Comparison of ENCODE assay signal across 29 mouse cellular contexts in the genomic region with DNA sequence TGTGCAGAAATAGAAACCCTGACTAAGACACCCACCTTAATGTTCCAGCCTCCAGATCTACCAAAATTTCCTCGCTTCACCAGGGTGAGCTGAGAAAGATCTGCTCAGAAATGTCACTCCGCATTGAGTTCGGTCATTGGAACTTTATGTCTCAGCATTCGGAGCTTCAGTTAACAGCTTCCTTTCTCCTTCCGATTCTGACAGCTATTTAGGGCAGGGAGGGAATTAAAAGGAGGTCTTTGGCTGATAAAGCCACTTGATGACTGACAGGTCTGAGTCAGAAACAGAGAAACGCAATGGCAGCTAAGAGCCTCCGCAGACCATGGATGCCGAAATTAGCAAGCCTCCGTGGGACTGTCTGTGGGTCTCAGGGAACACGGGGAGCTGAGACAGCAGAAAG.
DNase-seq lines count a peak whose midpoint lies in the region; ATAC-seq lines count a peak whose summit lies in the region.
"Had no signal": no experiment of that assay in that cellular context is flagged by ENCODE, and none has a peak within 500 bp of the region (broad histone marks: within the 10 kb centered on the region; RNA-seq: fewer than 3 reads in every experiment).

No protein-coding gene starts in this region.

- H3K4me1 ChIP-seq in heart, embryonic 13.5 days = peaks cover 18% of the 10 kb centered on the region
- H3K4me1 ChIP-seq: forebrain, embryonic 13.5 days; hindbrain, embryonic 12.5 days; intestine, embryonic 15.5 days; midbrain, embryonic 13.5 days had no signal

- peak; percentile 33 to 57 for DNase-seq in frontal cortex, adult 2 months (ENCODE audit: extremely low spot score in 1 of 2, low spot score in 1 of 2)
- DNase-seq in frontal cortex, postnatal 14 days (ENCODE audit: low spot score in 2 of 2) = no peak
- DNase-seq in heart, postnatal 10 days = no peak
- DNase-seq in layer of hippocampus, adult 18-20 months (ENCODE audit: low spot score in 2 of 2) = peak; percentile 9 to 22
- no peak for DNase-seq in layer of hippocampus, adult 8-10 months (ENCODE audit: low spot score in 2 of 2)
- DNase-seq in right cerebral cortex, adult 2 months (ENCODE audit: low spot score in 2 of 2) = peak; percentile 51 to 52
- no peak for DNase-seq in right cerebral cortex, postnatal 4 days
- DNase-seq: adrenal gland, adult 8-10 months; cerebellum, adult 8-10 months; cerebellum, postnatal 25 days; gastrocnemius, postnatal 14 days; kidney, adult 2 months; kidney, postnatal 36 days; layer of hippocampus, postnatal 36 days; liver; lung, adult 2 months; lung, postnatal 10 days; thymus, adult 2 months; thymus, postnatal 36 days had no signal

- intact Hi-C loops in heart, postnatal 10 days (cut with DNase I) = no loop called here

- H3K27me3 ChIP-seq in heart, embryonic 13.5 days (replicated peaks) = no peaks in the 10 kb centered on the region
- H3K27me3 ChIP-seq: forebrain, embryonic 13.5 days; hindbrain, embryonic 12.5 days; intestine, embryonic 15.5 days; midbrain, embryonic 13.5 days had no signal

- no peak for ATAC-seq in heart, embryonic 13.5 days (ENCODE audit: extremely low read depth, insufficient number of reproducible peaks, low FRiP score, low TSS enrichment)
- ATAC-seq: forebrain, embryonic 13.5 days; hindbrain, postnatal 0 days; intestine, embryonic 15.5 days; midbrain, embryonic 13.5 days had no signal

- no peak overlapping the region for H3K27ac ChIP-seq in heart, embryonic 13.5 days (replicated peaks)
- H3K27ac ChIP-seq: forebrain, embryonic 13.5 days; hindbrain, embryonic 12.5 days; hindbrain, postnatal 0 days; intestine, embryonic 15.5 days; liver, embryonic 14.5 days; macrophage; midbrain, embryonic 13.5 days; stomach, postnatal 0 days had no signal

- no peaks in the 10 kb centered on the region for H3K9me3 ChIP-seq in heart, embryonic 13.5 days
- H3K9me3 ChIP-seq: forebrain, embryonic 13.5 days; G1E; hindbrain, embryonic 12.5 days; intestine, embryonic 15.5 days; midbrain, embryonic 13.5 days had no signal

- peak overlapping the region; percentile 60 for H3K4me2 ChIP-seq in heart, embryonic 13.5 days
- H3K4me2 ChIP-seq: forebrain, embryonic 13.5 days; hindbrain, embryonic 12.5 days; intestine, embryonic 15.5 days; midbrain, embryonic 13.5 days had no signal

- no peaks in the 10 kb centered on the region for H3K36me3 ChIP-seq in heart, embryonic 13.5 days
- H3K36me3 ChIP-seq: G1E; hindbrain, embryonic 12.5 days; intestine, embryonic 15.5 days; midbrain, embryonic 13.5 days had no signal

- peak overlapping the region; percentile 56 for H3K9ac ChIP-seq in heart, embryonic 13.5 days
- H3K9ac ChIP-seq: forebrain, embryonic 13.5 days; hindbrain, embryonic 12.5 days; intestine, embryonic 15.5 days; liver, embryonic 14.5 days; midbrain, embryonic 13.5 days had no signal

- WGBS in heart, embryonic 13.5 days = 31% methylated on average over 10 of the region's 10 CpGs

- H3K4me3 ChIP-seq in heart, embryonic 13.5 days = peak overlapping the region; percentile 13; the same call in 1 of the 2 replicates
- H3K4me3 ChIP-seq: forebrain, embryonic 13.5 days; hindbrain, embryonic 12.5 days; intestine, embryonic 15.5 days; midbrain, embryonic 13.5 days had no signal

Comparison
In these comparisons a context has a peak if more than half of its experiments do, and no peak if none do; other contexts are left out.
1. DNase-seq: peak in frontal cortex, adult 2 months (2 of 2), layer of hippocampus, adult 18-20 months (2 of 2) and right cerebral cortex, adult 2 months (2 of 2); none in frontal cortex, postnatal 14 days (0 of 2), heart, postnatal 10 days (0 of 2), layer of hippocampus, adult 8-10 months (0 of 2) and right cerebral cortex, postnatal 4 days (single experiment).